Mouse (Mus musculus): ENCODE measurements around the gene Mettl1.
"Not testable (repeated sequence)": the region's sequence is repeated elsewhere in the genome, so short reads cannot be mapped to it uniquely, and the experiment has no call there.

The Mettl1 gene

DNA sequence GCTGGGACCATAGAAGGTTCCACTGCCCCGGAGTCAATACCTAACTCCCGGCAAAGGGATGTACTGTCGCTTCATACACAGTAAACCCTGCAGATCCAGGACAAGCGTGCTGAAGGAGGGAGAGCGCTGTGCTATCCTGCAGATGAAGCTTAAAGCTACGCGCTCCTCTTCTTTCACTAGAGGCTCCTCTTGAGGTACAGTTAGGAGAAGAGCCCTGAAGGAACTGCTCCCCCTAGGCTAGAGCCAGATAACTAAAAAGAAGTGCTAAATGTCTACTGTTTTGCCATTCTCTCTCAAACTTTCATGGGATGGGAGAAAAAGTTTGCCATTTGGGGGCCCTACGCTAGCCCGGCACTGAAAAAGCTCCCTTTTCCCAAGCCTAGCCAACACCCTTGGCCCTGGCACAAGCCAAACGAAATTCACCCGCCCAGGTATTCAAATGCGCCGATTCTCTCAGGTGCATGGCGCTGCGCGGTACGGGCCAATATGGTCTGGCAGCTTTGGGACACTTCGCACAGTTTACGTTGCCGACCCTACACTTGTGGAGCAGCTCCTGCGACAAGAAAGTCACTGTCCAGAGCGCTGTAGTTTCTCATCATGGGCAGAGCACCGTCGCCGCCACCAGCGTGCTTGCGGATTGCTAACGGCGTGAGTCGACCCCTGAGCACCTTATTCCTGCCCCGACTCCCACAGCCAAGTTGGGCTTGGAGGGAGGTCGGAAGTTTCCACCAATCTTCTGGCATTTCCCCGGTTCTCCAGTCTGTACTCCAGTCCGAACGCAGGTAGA, 7.6 kb downstream of the Mettl1 start:
- no peak for DNase-seq

DNA sequence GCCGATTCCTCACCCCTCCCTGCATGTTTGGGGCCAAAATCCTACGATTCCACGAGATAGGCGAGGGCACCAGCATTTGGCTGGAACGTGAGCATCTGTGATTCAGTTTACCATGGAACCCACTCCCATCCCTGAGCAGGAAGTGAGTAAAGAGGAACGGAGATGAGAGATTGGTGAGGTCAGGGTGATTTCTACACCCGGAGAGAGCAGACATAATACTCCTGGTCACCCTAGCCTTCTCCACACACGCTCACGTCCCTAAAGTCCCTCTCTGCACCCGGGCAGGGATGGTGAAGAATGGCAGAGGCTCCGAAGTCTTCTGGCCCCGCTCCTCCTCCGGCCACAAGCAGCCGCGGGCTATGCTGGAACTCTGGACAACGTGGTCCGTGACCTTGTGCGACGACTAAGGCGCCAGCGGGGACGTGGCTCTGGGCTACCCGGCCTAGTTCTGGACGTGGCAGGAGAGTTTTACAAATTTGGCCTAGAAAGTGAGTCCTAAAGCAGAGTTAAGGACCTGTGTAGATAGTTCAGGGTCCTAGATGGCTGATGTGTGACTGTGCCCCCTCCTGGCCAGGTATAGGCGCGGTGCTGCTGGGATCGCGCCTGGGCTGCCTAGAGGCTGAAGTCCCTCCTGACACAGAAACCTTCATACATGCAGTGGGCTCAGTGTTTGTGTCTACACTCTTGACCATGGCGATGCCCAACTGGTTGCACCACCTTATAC, 8.3 kb downstream of the Mettl1 start:
- no peak for DNase-seq

DNA sequence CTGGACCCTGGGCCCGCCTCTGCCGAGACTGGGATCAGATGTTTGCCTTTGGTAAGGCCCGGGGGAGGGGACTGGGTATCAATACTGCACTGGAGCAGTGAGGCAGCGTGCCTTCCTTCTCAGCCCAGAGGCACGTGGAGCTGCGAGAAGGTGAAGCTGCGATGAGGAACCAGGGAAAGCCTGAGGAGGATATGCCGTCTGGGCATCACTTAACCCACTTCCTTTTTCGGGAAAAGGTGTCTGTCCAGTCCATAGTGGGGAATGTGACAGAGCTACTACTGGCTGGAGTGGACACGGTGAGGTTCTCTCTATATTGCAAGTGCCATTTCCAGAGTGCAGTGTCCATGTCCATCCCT, 8.9 kb downstream of the Mettl1 start:
- no peak for DNase-seq

DNA sequence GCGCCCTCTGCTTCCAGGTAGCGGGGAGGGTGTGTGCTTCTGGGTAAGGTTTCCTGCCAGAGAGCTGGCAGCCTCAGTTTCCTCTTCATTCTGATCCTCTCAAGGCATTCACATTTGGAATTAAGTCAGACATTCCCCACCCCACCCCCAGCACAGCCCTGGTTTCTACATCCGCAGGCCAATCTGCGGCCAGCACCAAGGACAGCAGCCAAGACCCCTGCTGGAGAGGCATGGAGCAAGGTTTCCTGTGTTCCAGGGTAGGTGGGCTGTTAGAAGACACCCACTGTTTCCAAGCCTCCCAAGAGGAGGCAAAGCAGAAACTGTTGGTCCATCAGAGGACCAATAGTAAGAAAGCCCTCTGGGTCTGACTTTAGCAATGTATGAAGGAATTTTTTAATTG, 13.4 kb downstream of the Mettl1 start:
- no peak for DNase-seq

DNA sequence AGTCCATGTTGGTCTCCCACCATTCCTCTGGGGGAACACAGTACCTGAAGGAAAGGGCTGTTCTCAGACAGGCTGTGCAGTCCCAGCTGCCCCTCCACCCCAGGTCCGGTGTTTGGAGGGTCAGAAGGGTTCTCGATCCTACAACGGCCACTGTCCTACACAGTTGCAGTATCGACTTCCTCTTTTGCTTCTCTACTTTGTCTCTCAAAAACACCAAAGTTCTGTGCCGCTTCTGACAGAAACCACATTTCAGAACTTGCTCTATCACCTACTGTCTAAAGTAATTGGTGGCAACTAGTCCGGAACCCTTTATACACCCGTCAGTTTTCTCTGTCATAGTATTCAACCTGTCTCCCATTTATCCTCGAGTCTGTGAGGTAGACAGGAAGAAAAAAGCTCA, 14.2 kb downstream of the Mettl1 start:
- no peak for DNase-seq

DNA sequence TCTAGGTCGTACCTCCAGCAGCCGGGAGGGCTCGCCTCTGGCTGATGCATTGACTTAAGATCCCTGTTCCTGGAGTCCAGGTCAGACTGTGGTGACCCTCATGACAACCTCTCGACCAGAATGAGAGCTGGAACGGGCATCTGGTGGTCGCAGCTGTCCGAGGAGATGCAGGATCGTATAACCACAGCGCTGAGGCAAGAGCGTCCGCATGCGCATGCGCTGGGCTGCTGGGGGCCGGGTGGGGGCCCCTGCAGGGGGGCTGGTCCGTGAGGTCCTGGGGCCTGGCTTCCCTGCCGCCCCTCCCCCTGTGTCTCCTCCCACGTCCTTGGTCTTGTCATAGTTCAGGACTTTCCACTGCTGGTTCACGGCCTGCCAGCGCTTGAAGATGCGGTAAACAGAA, 15.3 kb downstream of the Mettl1 start:
- DNase-seq = no peak

DNA sequence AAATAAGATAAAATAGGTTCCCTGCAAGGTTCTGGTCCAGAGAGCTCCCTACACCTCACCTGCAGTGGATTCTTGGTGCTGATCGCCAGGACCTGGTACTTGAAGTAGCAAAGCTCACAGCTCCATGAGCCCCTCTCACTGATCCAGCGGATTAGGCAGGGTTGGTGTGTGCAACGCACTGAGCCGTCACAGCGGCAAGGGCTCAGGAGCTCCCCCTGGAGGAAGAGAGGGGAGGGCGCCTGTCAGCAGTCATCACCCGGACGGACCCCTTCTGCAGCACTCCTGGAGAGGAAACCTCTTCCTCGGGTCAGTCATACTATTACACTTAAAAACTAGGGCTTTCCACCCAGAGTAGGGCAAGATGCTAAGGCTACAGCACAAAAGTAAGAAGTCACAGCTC, 16.9 kb downstream of the Mettl1 start:
- peak; percentile 63 to 80 for DNase-seq

DNA sequence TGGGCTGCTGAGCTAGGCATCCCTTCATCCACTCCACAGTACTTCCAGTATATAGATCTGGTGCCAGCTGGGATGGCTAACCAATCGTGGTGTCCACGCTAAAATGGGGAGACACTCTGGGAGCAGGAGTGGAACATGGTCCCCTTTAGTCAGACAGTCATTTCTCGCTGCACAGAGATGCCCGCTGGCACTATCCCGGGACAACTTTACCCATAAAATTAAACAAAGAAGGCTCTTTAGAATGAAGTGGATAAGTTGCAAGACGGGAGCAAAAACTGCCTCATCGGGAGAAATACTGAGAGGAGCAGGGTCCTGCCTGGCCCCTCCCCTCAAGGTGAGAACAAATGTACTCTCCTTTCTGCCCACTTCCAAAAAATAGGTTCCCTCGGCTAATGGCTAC, 17.5 kb downstream of the Mettl1 start:
- no peak for DNase-seq

DNA sequence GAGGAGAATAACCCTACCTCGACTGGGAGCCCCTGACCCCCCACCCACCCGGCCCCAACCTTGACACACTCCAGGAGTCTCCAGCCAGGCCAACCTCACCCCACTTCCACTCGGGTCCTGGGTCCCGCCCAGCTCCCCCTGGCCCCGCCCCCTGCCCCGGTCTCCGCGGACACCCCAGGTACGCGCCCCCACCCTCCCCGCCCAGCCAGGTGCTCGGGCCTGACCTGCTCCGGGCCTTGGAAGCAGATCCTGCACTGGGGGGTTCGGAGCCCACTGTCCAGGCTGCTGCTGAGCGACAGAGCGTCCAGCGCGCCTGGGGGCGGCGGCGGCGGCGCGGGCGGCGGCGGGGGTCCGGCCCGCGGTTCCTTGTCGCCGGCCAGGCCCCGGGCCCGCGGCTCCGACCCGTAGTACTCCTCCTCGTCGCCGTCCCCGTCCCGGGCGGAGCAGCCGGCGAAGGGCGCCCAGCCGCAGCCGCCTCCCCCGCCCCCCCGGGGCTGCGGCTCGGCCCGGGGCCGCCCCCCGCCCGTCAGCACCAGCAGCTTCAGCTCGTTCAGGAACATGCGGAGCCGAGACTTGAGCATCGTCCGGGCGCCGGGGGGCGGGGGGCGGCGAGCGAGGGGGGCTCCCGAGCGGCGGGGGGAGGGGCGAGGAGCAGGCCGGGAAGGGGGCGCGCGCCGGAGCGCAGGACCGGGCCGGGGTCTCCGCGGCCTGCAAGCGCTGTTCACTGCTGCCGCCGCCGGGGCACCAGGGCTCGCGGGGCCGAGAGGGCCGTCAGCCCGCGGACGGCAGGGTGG, 18.2 kb downstream of the Mettl1 start:
- DNase-seq = no peak

DNA sequence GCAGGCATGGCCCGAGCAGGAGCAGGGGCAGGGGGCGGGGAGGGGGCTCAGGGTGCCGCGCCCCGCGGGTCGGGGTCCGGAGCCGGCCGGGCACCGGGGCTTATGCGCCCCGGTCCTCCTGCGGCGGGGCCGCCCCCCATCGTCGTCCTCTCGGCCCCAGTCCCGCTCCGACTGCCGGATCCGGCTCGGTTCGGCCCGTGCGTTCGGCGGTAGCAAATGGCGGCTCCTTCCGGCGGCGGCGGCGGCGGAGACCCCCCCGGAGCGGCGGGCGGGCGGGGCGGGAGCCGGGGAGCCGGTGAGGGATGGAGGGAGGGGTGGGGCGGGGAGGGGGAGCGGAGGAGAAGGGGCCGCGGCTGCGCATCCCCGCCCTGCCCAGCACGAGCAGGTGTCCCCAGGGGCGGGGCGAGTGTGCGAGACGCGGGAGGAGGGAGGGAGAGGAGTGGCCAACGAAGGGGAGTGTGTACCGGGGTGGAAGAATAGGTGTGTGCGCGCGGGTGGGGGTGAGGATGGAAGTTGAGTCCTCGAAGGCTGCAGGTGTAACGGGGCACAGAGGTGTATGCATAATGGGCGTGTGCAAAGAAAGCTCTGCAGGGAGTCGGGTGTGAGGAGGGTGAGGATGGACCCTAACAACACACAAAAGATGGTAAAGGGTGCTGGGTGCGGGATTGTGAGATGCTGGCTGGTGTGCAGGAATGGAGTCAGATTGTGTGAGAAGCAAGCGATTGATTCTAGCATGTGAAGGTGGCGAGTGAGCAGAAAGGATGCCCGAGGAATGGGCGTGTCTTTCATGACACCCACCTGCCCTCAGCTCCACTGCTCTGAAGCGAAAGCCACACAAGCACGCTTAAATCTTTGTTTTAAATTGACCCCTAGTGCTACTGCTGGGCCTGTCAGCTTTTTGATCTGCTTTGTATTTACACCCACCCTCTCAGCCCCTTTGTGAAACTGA, 19.0 kb downstream of the Mettl1 start, which contains the start of gene March9:
Gene March9 (minus strand): TSS at position 217 of the 949 bp plus-strand sequence.
- peak; percentile 82 to 86 for DNase-seq

DNA sequence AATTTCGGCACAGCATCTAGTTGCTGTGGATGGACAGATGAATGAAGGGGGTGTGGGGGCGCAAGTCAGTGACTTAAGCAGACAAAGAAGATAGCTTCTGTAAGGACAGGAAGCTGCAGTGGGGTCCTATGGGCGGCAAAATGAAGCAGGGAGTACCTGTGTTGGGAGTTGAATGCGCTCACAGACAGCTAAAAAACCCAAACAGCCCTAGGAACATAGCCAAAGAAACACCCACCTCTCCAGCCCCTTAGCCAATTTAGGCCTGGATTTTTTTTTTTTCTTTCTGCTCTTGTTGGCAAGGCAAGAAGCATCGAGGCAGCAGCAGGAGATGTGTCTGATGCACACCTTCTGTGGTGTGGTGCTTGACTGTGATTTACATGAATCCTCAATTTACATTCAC, 19.9 kb downstream of the Mettl1 start:
- DNase-seq = no peak

DNA sequence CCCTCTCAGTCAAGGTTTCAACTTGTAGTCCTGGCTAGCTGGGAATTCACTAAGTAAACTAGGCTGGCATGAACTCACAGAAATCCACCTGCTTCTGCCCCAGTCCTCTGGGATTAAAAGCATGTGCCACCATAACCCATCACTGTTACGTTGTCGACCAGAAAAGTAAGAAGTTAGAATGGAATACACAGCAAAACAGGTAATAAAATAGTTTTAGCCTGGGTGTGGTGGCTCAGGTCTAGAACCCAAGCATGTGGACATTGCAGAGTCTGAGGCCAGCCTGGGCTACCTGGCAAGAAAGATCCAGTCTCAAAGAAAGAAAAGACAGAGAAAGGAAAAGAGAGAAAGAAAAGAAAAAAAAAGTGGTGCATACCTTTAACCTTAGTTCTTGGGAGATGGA, 20.3 kb downstream of the Mettl1 start:
- no peak for DNase-seq

DNA sequence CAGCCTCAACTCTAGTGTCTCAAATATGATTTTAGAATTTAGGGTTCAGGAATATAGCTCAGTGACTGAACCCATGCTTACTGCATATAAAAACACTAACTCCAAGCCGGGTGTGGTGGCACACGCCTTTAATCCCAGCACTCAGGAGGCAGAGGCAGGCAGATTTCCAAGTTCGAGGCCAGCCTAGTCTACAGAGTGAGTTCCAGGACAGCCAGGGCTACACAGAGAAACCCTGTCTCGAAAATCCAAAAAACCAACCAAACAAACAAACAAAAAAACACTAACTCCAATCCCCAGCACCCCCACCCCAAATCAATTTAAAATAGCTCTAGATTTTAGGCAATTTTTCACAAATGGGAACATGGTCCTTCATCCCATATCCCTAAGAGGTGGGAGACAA, 20.9 kb downstream of the Mettl1 start:
- DNase-seq = not testable (repeated sequence)

DNA sequence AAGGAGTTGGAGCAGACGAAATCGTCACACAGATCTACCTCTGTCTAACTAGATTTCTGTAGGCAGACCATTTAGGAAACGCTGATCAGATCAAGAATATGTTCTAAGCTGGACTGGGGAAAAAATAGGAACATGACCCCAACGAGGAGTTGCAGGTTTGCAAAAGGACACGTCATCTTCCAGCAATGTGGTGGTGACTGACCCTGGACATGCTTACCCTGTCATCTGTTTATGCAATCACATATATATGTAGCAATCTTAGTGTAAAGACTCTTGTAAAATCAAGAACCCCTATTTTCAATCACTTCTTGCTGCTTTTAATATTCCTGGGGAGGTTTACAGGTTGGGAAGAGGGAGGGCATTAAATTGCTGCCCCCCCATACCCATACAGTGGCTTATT, 21.3 kb downstream of the Mettl1 start:
- no peak for DNase-seq

DNA sequence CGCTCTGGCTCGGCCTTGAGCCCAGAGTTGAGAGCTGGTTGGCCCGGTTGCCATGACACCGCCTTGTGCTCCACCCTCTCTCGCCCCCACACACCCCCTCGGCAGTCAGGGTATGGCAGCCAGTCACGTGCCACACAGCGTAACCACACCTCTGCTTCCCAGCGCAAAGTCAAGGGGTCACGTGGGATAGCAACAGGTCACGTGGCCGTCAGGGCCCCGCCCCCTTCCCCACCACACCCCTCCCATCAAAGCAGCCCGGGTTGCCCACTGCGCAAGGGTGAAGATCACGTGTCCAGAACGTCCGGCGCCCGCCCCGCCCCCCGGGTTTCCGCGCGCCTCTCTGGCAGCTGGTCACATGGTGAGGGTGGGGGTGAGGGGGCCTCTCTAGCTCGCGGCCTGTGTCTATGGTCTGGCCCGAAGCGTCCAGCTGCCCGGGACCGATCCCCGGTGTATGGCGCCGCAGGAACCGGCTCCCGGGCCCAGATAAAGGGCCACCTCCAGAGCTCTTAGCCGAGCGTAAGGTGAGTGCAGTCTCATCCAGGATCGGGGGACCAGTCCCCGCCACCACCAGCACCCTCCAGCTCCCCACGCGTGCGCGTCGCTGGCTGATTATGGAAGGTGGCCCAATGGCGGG, 22.1 kb downstream of the Mettl1 start, which contains the start of gene Cdk4:
Gene Cdk4 (plus strand): TSS at position 296 of the 634 bp plus-strand sequence.
- peak; percentile 98 to 99 for DNase-seq

DNA sequence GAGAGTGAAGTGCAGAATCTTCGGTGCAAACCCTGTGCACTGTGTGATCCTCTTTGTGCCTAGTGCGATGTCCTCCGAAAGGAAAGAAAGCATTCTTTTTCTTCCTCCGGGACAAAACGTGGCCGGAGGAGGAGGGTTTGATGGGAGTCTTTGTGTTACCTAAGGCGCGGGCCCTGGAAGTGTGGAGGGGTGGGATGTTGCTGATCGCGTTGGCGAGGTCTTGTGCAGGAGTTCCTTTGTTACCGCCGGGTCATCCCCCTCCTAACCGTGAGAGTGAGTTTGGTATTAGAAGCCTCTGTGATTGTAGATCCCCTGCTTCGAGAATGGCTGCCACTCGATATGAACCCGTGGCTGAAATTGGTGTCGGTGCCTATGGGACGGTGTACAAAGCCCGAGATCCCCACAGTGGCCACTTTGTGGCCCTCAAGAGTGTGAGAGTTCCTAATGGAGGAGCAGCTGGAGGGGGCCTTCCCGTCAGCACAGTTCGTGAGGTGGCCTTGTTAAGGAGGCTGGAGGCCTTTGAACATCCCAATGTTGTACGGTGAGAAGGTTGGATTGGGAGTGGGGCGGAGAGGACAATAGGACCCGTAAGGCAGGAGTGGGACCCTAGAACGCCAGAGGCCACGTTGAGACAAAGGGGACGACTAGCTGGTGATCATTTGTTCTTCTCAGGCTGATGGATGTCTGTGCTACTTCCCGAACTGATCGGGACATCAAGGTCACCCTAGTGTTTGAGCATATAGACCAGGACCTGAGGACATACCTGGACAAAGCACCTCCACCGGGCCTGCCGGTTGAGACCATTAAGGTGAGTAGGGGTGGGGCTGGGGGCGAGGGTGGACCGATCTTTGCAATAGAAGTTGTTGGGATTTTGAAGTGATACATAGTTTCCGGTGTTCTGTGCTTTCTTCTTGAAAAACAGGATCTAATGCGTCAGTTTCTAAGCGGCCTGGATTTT, 23.0 kb downstream of the Mettl1 start:
- DNase-seq = no peak

DNA sequence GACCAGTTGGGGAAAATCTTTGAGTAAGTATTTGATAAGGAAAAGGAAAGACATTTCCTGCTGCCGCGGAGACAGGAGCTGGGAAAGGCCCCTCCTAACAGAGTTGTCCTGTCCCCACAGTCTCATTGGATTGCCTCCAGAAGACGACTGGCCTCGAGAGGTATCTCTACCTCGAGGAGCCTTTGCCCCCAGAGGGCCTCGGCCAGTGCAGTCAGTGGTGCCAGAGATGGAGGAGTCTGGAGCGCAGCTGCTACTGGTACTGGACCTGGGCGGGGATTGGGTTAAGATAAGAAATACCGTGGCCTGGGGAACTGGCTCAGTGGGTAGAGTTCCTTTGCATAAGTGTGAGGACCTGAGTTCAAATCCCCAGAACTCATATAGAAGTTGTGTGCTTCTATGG, 24.8 kb downstream of the Mettl1 start:
- DNase-seq = peak in 1 of 2 experiments; percentile 55

DNA sequence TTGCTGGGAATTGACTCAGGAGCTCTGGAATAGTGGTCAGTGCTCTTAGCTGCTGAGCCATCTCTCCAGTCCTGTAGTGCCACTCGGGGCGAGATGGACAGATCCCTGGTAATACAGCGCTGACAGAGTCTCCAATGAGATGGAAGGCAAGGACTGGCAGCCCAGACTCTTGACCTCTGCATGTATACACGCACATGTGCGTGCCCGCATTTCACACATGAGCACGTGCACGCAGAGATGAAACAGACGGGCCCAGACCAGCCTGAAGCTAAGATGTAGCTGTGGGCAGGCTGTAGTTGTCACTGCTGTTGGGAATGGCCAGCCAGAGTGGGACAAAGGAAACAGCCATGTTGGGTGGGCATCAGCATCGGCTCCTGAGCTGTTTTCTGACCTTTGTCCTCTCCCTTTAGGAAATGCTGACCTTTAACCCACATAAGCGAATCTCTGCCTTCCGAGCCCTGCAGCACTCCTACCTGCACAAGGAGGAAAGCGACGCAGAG, 25.4 kb downstream of the Mettl1 start:
- DNase-seq = no peak

DNA sequence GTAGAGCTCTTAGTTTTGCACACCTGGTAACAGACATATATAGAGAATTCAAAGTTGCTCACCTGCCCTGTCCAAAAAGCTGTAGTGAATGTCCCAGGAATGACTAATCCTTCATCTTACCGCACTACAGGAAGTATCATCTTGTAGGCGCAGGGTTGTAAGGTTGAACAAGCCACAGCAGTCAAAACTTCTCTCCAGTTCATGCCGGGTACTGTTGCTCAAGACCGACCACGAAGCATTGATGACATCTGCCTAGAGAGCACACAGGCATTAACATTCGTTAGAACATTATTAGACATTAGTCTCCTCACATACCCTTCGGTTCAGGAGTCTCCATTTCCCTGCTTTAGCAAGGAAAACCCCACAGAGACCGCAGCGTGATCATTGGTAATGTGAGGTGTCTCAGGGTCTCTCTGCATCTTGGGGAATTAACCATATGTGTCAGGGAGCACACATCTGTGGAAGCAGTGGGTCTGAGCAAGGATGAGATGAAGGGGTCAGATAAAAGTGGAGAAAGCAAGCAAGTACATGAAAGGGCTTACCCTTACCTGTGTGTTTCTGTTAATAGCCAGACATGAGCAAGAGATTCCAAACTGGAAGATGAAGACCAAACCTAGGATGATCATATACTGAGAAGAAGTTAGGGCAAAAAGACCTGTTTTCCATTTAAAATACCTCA, 27.3 kb downstream of the Mettl1 start:
- no peak for DNase-seq

Data from kidney, adult 8-10 months (tissue).